Mouse (Mus musculus) liver, embryonic 14.5 days (tissue): ENCODE measurements around the gene Exo5.

ENCODE experiments used
- CTCF ChIP-seq: IDR thresholded peaks from 2 replicates; pipeline ENCODE4 v1.5.1; 2016; ENCODE audit warnings: antibody characterized with exemption, low read depth, control low read depth
- EP300 ChIP-seq: IDR thresholded peaks from 2 replicates; pipeline ENCODE4 v1.6.1; 2016; ENCODE audit warnings: antibody characterized with exemption, low read depth

DNA sequence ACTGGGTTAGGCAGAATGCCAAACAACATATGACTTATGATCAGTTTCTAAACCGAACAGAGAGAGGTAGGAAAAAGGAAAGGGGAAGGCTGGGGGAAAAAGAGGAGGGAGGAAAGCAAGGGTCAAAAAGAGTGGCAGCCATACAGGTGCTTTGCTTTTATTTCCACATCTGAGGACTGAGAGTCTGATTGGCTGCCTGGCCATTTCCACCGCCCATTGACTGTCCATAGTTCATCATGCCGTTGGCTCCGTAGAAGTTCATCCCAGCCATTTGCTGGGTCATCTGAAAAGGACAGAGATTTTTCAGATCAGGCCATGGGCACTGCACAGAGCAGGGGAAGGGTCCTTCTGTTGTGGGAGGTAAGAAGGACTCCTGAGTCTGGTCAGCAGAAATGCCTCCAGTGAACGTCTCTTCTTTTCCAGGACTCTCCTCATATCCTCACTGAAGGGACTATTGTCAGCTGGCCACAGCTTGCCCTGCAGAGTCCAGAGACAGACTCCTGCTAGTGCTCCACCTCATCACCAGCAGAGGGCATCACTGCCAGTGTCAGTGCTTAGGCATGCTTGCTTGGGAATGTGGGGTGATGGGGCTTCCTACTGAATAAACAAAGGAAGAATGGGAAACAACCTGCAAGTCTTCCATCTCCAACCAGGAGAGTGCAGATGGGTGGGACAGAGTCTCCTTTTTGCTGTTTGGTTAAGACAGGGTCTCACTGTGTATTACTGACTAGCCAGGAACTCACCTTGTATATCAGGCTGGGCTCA is 44.7 kb upstream of the Exo5 start:
- TF ChIP-seq CTCF: peak; percentile 76
- TF ChIP-seq EP300: no peak
